Mouse (Mus musculus) stomach, postnatal 0 days (tissue): Measurements from ENCODE around the gene Hoxd4. TPM values are rescaled to one million over a fixed set of nuclear protein-coding genes. Genes with fewer than 3 reads are reported as not detected.

Source experiments
- ATAC-seq: fragments of 200-750 bp; cut with Nextera tagmentation; 2 replicates; pipeline ENCODE4 v1.8.0; 2017; ENCODE audit not compliant: low FRiP score, low TSS enrichment
- DNase-seq: peaks from one replicate; pipeline ENCODE4 v3.0.0-alpha.2; 2016; ENCODE audit warnings: low spot score
- H3K27ac ChIP-seq: fragments of 300-500 bp; sonication (generic); replicated peaks from 2 replicates; pipeline ENCODE4 v1.5.1; 2014; ENCODE audit warnings: mild to moderate bottlenecking, control low read depth
- H3K27me3 ChIP-seq: fragments of 300-500 bp; sonication (generic); 2 replicates; pipeline ENCODE4 v1.6.1; 2014; ENCODE audit warnings: low read length; ENCODE audit not compliant: control insufficient read depth, insufficient read depth
- H3K36me3 ChIP-seq: fragments of 300-500 bp; sonication (generic); 2 replicates; pipeline ENCODE4 v1.6.1; 2014; ENCODE audit warnings: low read length, mixed read lengths; ENCODE audit not compliant: control insufficient read depth, insufficient read depth
- H3K4me1 ChIP-seq: fragments of 300-500 bp; sonication (generic); replicated peaks from 2 replicates; pipeline ENCODE4 v1.6.1; 2014; ENCODE audit warnings: antibody characterized with exemption; ENCODE audit not compliant: control insufficient read depth, insufficient read depth
- H3K4me2 ChIP-seq: fragments of 300-500 bp; sonication (generic); replicated peaks from 2 replicates; pipeline ENCODE4 v1.6.1; 2014; ENCODE audit warnings: low read depth, mild to moderate bottlenecking, control low read depth, moderate library complexity
- H3K4me3 ChIP-seq: fragments of 300-500 bp; sonication (generic); 2 replicates; pipeline ENCODE4 v1.5.1; 2014; ENCODE audit warnings: low read depth, low read length, control low read depth
- H3K9ac ChIP-seq: fragments of 300-500 bp; sonication (generic); 2 replicates; pipeline ENCODE4 v1.6.1; 2014; ENCODE audit warnings: mild to moderate bottlenecking, low read length, control low read depth, mixed read lengths
- H3K9me3 ChIP-seq: fragments of 300-500 bp; sonication (generic); 2 replicates; pipeline ENCODE4 v1.6.1; 2016; ENCODE audit warnings: low read length; ENCODE audit not compliant: control insufficient read depth
- CTCF ChIP-seq: IDR thresholded peaks from 2 replicates; pipeline ENCODE4 v1.5.1; 2016; ENCODE audit warnings: antibody characterized with exemption, low read depth, mild to moderate bottlenecking, moderate library complexity
- EP300 ChIP-seq: optimal IDR thresholded peaks from 2 replicates; pipeline ENCODE3; 2016; ENCODE audit warnings: antibody characterized with exemption
- WGBS: fragments of 180-500 bp; shearing (Covaris S2); extraction: QIAGEN DNeasy Blood & Tissue Kit; methylation state at CpG from one replicate; pipeline ENCODE4 v1.1.7; 2014; 5-methylcytosine and 5-hydroxymethylcytosine counted together
- polyA plus RNA-seq: library from polyadenylated mRNA; unstranded; fragments of >200 nt; fragmentation: Nextera tagmentation; extraction: Ambion mirVana; gene quantifications from 2 replicates; pipeline ENCODE4 v1.2.1, GENCODE M21; 2015

The Hoxd4 gene
- polyA plus RNA-seq, 1 experiment from 2014 or later: 0.08 TPM

- H3K4me1 ChIP-seq: no peaks in the 10 kb centered on the region
- H3K4me2 ChIP-seq: peak overlapping the region; percentile 49
- H3K27ac ChIP-seq: no peak overlapping the region
- WGBS: under 1% methylated on average over 80 of the region's 86 CpGs
- ATAC-seq: peak; percentile 41; the same call in 1 of the 2 replicates
- H3K9me3 ChIP-seq: no peaks in the 10 kb centered on the region
- no peak for TF ChIP-seq EP300
- peak overlapping the region; percentile 37 for H3K4me3 ChIP-seq
- H3K9ac ChIP-seq: no peak overlapping the region
- H3K36me3 ChIP-seq: no peaks in the 10 kb centered on the region
- H3K27me3 ChIP-seq: peaks cover 33% of the 10 kb centered on the region
- DNase-seq: peak; percentile 23
Measured at GRCm38 (mm10) chr2:74698201-74699052, 13.3 kb upstream of the Hoxd4 start.

GRCm38 (mm10) chr2:74699053-74699430 lies 12.7 kb upstream of the Hoxd4 start:
- H3K27ac ChIP-seq: no peak overlapping the region

GRCm38 (mm10) chr2:74699664-74700545 lies 11.8 kb upstream of the Hoxd4 start:
- no peak overlapping the region for H3K4me2 ChIP-seq
- WGBS: 8% methylated on average over 23 of the region's 23 CpGs

More at GRCm38 (mm10) chr2:74699053-74699430, 12.7 kb upstream of the Hoxd4 start:
- Histone ChIP-seq H3K9ac (no peak overlapping the region), H3K4me1 (no peaks in the 10 kb centered on the region), H3K9me3 (no peaks in the 10 kb centered on the region), H3K27me3 (peaks cover 33% of the 10 kb centered on the region), H3K36me3 (no peaks in the 10 kb centered on the region), H3K4me3 (no peak overlapping the region; the same call in 1 of the 2 replicates), H3K4me2 (peak overlapping the region; percentile 49; the same call in 1 of the 2 replicates)
- TF ChIP-seq CTCF (no peak), EP300 (no peak)
- DNase-seq (no peak), ATAC-seq (no peak)
- WGBS: 4% methylated on average over 17 of the region's 17 CpGs

GRCm38 (mm10) chr2:74700546-74701112 lies 11.1 kb upstream of the Hoxd4 start:
- no peak overlapping the region for H3K4me3 ChIP-seq
- 9% methylated on average over 22 of the region's 22 CpGs for WGBS
- H3K4me2 ChIP-seq: no peak overlapping the region
- H3K27ac ChIP-seq: no peak overlapping the region
- H3K9ac ChIP-seq: no peak overlapping the region
- H3K4me1 ChIP-seq: no peaks in the 10 kb centered on the region
- no peak for TF ChIP-seq EP300
- H3K36me3 ChIP-seq: no peaks in the 10 kb centered on the region
- no peaks in the 10 kb centered on the region for H3K9me3 ChIP-seq
- peaks cover 35% of the 10 kb centered on the region for H3K27me3 ChIP-seq
- no peak for ATAC-seq
- DNase-seq: no peak

More at GRCm38 (mm10) chr2:74699664-74700545, 11.8 kb upstream of the Hoxd4 start:
- DNase-seq (no peak), ATAC-seq (no peak)
- TF ChIP-seq EP300: no peak
- Histone ChIP-seq H3K36me3 (no peaks in the 10 kb centered on the region), H3K9me3 (no peaks in the 10 kb centered on the region), H3K4me3 (no peak overlapping the region), H3K27me3 (peaks cover 36% of the 10 kb centered on the region), H3K27ac (no peak overlapping the region), H3K4me1 (no peaks in the 10 kb centered on the region), H3K9ac (no peak overlapping the region)

GRCm38 (mm10) chr2:74701949-74702819 lies 9.5 kb upstream of the Hoxd4 start:
- ATAC-seq (no peak), DNase-seq (peak; percentile 76)
- H3K36me3 ChIP-seq: no peaks in the 10 kb centered on the region
- H3K9ac ChIP-seq: no peak overlapping the region
- H3K27ac ChIP-seq: no peak overlapping the region
- TF ChIP-seq EP300 (no peak), CTCF (peak; percentile 92)
- H3K27me3 ChIP-seq: peaks cover 39% of the 10 kb centered on the region
- WGBS: 15% methylated on average over 17 of the region's 17 CpGs
- H3K9me3 ChIP-seq: no peaks in the 10 kb centered on the region
- H3K4me1 ChIP-seq: no peaks in the 10 kb centered on the region
- no peak overlapping the region for H3K4me3 ChIP-seq
- no peak overlapping the region for H3K4me2 ChIP-seq
